Mouse (Mus musculus): ENCODE results near the gene Pum3.

GRCm38 (mm10) chr19:27397797-27398196 is 31.8 kb downstream of the Pum3 start:
- TF ChIP-seq POLR2A (IDR thresholded peaks at IDR 0.05; ENCODE audit: insufficient read length, low read depth) (no peak), MAX (IDR thresholded peaks at IDR 0.05; ENCODE audit: low read depth) (no peak), E2F4 (IDR thresholded peaks at IDR 0.05; ENCODE audit: insufficient read depth) (no peak)
